Mouse (Mus musculus) right cerebral cortex, adult 18-20 months (tissue): ENCODE measurements around the gene Lamp3.
"Not testable (repeated sequence)": the region's sequence is repeated elsewhere in the genome, so short reads cannot be mapped to it uniquely, and the experiment has no call there.

Experiments used
- DNase-seq: peaks from one replicate; pipeline ENCODE4 v3.0.0; 2022; ENCODE audit warnings: mixed read lengths

Gene Lamp3

DNA sequence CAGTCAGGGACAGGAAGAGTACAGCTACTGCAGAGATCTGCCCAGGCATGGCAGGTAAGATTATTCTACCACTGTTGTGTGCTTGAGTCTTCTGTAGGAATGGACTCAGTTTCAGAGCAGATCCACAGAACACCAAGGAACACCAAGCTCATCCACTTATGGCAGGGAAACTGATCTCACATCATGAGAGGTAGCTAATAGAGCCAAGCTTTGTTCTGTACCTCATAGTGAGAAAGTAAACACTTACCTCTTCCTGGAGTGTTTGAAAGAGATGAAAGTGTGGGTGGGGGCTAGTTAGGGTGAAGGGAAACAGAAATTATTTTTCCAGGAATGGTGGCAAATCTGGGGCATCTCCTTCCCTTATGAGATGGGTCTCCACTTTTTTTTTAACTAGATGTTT lies at the start of gene Lamp3:
TSS of gene Lamp3 (minus strand) at position 160 of the 400 bp plus-strand sequence.
- no peak for DNase-seq

GRCm38 (mm10) chr16:19732896-19733295 lies 26.7 kb upstream of the Lamp3 start:
- no peak for DNase-seq

GRCm38 (mm10) chr16:19724139-19724538 lies 18.0 kb upstream of the Lamp3 start:
- not testable (repeated sequence) for DNase-seq

DNA sequence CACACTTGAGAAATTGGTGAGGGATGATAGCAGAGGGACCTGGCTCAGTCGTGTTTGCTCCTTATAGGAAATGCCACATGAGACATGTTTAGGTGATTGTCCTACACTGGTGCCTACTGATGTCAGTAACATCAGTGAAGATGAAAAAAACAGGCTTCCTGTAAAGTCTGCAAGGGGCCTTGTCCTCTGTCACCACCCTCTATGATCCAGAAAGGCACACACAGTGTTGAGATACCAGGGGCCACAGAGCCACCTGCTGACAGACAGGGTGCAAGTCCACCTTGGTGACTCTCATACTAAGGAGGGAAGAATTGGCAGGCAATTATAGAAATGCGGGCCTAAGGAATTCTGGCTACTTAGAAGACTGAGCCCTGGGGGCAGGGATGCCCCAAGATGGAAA lies 14.8 kb upstream of the Lamp3 start:
- DNase-seq = no peak

DNA sequence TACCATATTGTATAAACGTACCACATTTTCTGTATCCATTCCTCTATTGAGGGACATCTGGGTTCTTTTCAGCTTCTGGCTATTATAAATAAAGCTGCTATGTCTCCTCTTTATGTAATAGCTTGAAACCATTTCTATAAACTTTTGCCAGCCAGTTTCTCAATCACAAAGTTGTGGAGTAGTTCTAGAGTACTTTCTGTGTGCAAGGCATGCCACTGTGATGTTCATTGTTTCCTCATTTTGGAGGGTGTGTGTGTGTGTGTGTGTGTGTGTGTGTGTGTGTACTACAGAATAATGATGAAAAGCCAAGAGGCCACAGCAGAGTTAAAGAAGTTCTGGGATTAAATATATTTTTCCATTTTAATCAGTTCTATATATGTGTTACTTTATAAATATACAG lies 1.2 kb upstream of the Lamp3 start:
- no peak for DNase-seq

- DNase-seq = no peak
Measured at GRCm38 (mm10) chr16:19699207-19699606, 7.0 kb downstream of the Lamp3 start.

DNA sequence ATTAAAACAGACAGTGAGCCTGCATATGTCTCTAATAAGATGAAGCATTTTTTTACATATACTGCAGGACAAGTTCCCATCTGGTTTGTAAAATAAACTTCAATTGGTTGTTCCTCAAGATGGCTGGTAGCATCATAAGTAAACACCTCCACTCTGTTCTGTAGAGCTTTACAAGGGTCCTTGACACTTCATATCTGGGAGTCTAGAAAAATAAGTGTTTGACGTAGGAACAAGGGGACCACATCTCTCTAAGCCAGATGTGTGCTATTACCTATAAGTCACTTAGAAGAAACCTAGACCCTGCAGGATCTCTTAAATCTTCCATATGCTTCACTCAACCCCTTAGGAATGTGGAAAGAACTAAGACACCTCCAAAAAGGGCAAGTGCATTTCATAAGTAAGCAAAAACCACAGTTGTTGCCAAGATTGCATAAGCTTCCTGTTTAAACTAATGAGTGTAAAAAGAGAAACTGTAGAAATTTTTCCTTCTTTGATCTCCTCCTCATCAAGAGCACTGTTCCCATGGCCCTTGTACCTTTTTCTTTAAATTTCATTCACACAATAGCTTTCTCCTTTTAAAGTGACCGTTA lies 35.3 kb downstream of the Lamp3 start:
- DNase-seq = no peak

- no peak for DNase-seq
Measured at GRCm38 (mm10) chr16:19666312-19666711, 39.9 kb downstream of the Lamp3 start.

GRCm38 (mm10) chr16:19629816-19630215 lies 76.4 kb downstream of the Lamp3 start, which contains the start of gene Olfr171:
Olfr171 (minus strand) TSS chr16:19629916.
- no peak for DNase-seq

- DNase-seq = not testable (repeated sequence)
Measured at GRCm38 (mm10) chr16:19611782-19612181, 94.4 kb downstream of the Lamp3 start, which contains the start of gene Olfr170. Olfr170 (minus strand) TSS chr16:19611882.
